Mouse (Mus musculus): ENCODE results near the gene Vps50. TPM values are rescaled to one million over a fixed set of nuclear protein-coding genes. Genes with fewer than 3 reads are reported as not detected.
"Not testable (repeated sequence)": the region's sequence is repeated elsewhere in the genome, so short reads cannot be mapped to it uniquely, and the experiment has no call there.

Gene Vps50
- total RNA-seq (2021), result 10 to 100 TPM; 57.9 to 62.0 TPM
- long read RNA-seq, experiment 1, transcript Vps50-201 (28 exons, 3,788 nt), result major isoform, 51 of 67 reads
- long read RNA-seq, experiment 1, partial matches to known transcripts, result 11 of 67 reads
- long read RNA-seq, experiment 1, other reads (novel, unspliced or antisense), result 3 of 67 reads
- long read RNA-seq, experiment 2, transcript Vps50-201 (28 exons, 3,788 nt), result major isoform, 32 of 43 reads
- long read RNA-seq, experiment 2, partial matches to known transcripts, result 7 of 43 reads
- long read RNA-seq, experiment 2, other reads (novel, unspliced or antisense), result 4 of 43 reads

DNA sequence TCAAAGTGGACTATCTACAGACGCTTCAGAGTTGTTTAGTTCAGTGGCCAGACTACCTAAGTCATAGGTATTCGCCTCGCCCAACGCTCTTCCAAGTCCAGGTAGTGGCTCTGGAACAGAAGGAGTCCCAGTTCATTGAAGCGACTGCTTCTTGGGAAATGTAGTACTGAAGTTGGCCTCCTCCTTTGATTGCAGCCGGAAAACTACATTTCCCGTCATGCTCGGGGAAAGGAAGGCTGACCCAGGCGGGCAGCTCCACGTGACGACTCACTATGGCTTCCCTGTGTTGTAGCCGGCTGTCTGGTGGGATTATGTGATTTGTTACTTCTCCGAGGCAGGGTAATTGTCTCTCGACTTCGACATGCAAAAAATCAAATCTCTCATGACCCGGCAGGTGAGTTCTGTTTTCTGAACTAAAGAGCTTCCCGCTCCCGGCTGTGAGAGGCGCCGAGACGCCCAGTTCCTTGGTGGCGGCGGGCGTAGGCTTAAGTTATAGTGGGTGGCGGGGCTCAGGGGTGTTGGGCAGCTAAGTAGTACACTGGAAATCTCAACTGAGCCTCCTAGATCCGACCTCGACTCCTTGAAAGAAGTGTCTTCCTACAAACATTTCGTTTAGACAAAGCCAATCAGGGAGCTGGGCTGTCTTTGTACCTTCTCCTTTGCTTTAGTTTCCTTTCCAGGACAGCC lies at the start of gene Vps50, which contains the start of gene Hepacam2:
Vps50 (plus strand) TSS at position 221 of the 687 bp plus-strand sequence.
Hepacam2 (minus strand) TSS at position 137 of the 687 bp plus-strand sequence.
- DNase-seq (ENCODE audit: low spot score in 2 of 2), result peak; percentile 89 to 94

- DNase-seq (ENCODE audit: low spot score in 2 of 2), result no peak
Observed at GRCm38 (mm10) chr6:3454421-3454820, 43.8 kb upstream of the Vps50 start.

GRCm38 (mm10) chr6:3455944-3456536 lies 42.1 kb upstream of the Vps50 start:
- no peak for DNase-seq (ENCODE audit: low spot score in 2 of 2)

- no peak for DNase-seq (ENCODE audit: low spot score in 2 of 2)
Observed at GRCm38 (mm10) chr6:3463026-3463425, 35.2 kb upstream of the Vps50 start.

DNA sequence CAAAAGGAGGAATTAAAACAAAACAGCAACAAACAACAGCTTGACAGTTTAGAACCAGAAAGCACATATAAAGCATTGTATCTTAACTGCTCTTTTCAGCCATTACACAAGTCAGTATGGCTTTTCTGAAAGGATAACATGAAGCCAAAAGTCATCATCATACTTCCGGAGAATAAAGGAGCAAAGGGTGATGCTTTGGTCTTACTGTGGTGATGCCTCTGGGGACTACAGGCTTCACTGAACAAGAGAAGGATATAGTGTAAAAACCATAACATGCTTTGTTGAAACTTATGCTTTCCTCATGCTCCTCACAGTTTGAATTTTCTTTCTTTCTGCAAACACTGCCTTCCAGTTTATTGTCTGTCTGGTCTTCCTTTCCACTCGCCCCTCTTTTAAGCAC lies 34.6 kb upstream of the Vps50 start:
- DNase-seq (ENCODE audit: low spot score in 2 of 2), result no peak

DNA sequence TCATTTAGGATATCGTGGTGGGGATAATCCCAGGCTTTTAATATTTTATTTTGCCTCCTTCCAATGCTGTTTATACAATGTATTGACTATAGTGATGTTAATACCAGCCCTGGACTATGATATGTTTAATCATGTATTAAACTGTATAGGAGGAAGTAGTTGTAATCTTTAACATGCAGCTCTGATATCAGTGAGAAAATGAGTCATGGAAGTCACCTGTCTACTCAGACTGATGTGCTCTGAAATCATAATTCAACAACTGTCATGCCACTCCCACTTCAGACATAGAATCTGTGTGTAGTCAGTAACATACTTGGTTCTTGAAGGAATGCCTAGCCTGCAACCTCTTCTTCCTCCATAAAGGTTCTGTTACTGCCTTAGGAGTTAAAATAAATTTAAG lies 29.6 kb upstream of the Vps50 start:
- no peak for DNase-seq (ENCODE audit: low spot score in 2 of 2)

- DNase-seq (ENCODE audit: low spot score in 2 of 2), result no peak
Observed at GRCm38 (mm10) chr6:3470706-3471105, 27.5 kb upstream of the Vps50 start.

GRCm38 (mm10) chr6:3476299-3476698 lies 21.9 kb upstream of the Vps50 start:
- no peak for DNase-seq (ENCODE audit: low spot score in 2 of 2)

DNA sequence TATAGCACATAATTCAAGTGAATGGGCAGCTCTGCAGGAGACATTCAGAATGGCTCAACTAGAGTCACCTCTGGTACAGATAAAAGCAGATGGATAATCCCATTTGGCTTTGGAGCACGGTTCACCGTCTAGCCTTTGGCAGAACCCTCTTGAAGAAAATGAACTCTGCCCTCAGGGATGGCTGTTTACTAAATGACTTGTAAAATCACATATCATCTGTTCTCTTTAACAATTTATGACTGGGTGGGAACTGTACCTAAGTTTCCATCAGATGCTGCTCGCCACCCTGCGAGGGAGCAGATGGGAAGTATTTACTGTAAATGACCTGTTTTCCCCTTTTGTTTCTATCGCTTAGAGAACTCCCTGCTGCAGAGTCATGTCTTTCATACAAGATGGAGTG lies 18.3 kb upstream of the Vps50 start:
- no peak for DNase-seq (ENCODE audit: low spot score in 2 of 2)

GRCm38 (mm10) chr6:3481705-3482104 lies 16.5 kb upstream of the Vps50 start:
- no peak for DNase-seq (ENCODE audit: low spot score in 2 of 2)

DNA sequence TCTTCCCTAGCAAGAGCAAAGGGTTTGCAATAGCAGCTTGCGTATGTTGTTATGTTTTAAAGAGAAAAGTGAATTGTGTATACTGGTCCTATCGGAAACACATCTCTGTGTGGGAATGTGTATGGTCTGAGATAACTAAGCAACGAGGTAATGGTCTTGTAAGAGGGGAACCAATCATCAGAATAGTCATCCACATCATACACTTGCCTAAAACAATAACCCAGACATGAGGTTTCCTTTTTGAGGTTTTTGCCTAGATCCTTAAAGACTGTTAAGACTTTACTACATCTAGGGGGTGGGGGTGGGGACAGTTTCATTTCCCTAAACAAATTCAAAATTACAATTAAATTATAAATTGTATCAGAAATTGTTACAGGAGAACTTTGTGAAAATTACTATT lies 13.0 kb upstream of the Vps50 start:
- no peak for DNase-seq (ENCODE audit: low spot score in 2 of 2)

- no peak for DNase-seq (ENCODE audit: low spot score in 2 of 2)
Observed at GRCm38 (mm10) chr6:3487355-3487754, 10.8 kb upstream of the Vps50 start.

GRCm38 (mm10) chr6:3494285-3494684 lies 3.9 kb upstream of the Vps50 start:
- no peak for DNase-seq (ENCODE audit: low spot score in 2 of 2)

GRCm38 (mm10) chr6:3496210-3496609 lies 2.0 kb upstream of the Vps50 start:
- peak in 1 of 2 experiments; percentile 59 for DNase-seq (ENCODE audit: low spot score in 2 of 2)

- DNase-seq (ENCODE audit: low spot score in 2 of 2), result no peak
Observed at GRCm38 (mm10) chr6:3500286-3500685, 2.1 kb downstream of the Vps50 start.

DNA sequence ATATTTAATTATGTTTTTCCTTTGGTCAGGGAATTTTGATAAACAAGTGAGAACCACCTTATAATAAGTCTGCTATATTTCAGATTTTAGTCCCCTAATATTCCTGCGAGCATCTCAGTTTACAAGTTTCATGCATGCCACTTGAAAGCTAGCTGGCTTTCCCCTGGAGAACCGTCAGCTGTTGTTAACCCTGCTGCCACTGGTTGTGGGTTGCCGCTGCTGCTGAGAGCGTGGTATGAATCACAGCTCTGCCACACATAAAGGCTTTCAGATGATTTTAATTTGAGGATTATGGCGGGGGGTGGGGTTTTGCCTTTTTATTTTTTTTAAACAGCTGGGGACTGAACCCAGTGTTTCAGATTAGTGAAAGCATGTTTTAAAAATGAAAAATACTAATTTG lies 7.1 kb downstream of the Vps50 start:
- no peak for DNase-seq (ENCODE audit: low spot score in 2 of 2)

GRCm38 (mm10) chr6:3507078-3507477 lies 8.9 kb downstream of the Vps50 start:
- DNase-seq (ENCODE audit: low spot score in 2 of 2), result no peak

GRCm38 (mm10) chr6:3508151-3508550 lies 10.0 kb downstream of the Vps50 start:
- DNase-seq (ENCODE audit: low spot score in 2 of 2), result not testable (repeated sequence)

- no peak for DNase-seq (ENCODE audit: low spot score in 2 of 2)
Observed at GRCm38 (mm10) chr6:3509782-3510181, 11.6 kb downstream of the Vps50 start.

DNA sequence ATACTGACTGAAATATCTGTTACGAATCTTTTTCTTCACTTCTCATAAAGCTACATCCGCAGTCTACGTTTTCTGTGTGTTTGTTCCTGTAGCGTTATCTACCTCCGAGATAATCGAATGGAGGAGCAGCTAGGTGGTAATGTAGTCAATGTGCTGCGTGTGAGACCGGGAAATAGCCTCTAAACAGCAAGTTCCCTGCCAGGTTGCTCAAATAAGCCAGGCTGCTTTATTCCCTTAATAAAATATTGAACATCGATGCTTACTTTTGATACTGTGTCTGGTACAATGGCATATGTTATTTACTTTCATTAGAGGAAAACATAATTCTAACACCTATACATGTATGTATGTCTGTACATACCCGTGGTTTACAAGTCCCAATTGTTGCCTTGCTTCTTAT lies 12.9 kb downstream of the Vps50 start:
- DNase-seq (ENCODE audit: low spot score in 2 of 2), result no peak

- DNase-seq (ENCODE audit: low spot score in 2 of 2), result no peak
Observed at GRCm38 (mm10) chr6:3511612-3512011, 13.4 kb downstream of the Vps50 start.

DNA sequence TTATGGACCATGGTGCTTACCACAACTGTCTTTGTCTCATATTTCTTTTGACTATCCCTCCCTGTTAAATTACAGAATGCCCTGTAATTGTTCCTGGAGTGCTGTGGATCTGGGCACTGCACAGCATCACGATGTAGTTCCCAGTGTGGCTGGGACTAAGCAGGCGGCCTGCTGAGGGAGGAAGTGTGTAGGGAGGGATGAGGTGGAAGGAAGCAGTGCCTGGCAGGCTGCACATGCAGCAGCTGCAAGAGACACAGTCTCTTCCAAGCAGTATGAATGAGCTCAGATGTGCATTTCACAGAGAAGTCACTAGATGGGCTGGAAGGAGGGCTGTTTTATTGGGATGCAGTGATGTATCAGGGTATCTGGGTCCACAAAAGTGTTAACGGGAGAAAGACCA lies 14.4 kb downstream of the Vps50 start:
- peak; percentile 20 to 48 for DNase-seq (ENCODE audit: low spot score in 2 of 2)

All from left cerebral cortex, adult 18-20 months (tissue).